Mouse (Mus musculus) right cerebral cortex, postnatal 10 days (tissue): ENCODE measurements at regions not wholly inside any gene's neighbourhood (a gene's known extent, or its start where the extent isn't known, plus 50 kb on each side); places are given as distances from the start of the nearest gene placed in this dataset.
A peak's percentile ranks its signal among the peaks of the same experiment; 100 is the strongest.

Experiments
- DNase-seq, 2 experiments: peaks; one replicate each; pipeline ENCODE4 v3.0.0; 2021; ENCODE audit warnings: low spot score in 2 of 2

DNA sequence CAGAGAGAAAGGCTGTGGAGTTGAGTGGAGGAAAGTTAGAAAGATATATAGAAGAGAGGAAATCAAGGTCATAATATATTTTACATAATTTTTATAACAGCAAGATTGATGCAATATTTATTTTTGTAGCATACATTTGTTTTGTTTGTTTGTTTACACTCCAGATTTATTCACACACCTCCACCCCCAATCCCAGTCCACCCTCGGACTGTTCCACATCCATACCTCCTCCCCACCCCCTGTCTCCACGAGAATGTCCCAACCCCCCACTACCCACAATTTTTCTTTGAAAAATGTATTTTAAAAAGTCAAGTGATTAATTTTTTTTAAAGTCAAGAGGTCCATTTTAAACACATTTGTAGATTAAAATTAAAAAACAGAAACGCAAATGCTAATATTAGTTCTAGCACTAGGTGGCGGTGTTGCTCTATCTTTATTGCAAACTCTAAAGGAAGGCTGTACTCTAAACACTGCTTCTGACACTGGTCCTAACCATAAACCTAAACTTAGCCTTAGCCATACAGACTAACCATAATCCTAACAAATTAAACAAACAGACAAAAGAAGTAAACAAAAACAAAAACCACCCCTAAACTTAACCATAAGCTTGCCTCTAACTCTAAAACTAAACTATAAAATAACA is 67.8 kb downstream of the Olfr1505 start:
- DNase-seq, result peak; percentile 24 to 43

DNA sequence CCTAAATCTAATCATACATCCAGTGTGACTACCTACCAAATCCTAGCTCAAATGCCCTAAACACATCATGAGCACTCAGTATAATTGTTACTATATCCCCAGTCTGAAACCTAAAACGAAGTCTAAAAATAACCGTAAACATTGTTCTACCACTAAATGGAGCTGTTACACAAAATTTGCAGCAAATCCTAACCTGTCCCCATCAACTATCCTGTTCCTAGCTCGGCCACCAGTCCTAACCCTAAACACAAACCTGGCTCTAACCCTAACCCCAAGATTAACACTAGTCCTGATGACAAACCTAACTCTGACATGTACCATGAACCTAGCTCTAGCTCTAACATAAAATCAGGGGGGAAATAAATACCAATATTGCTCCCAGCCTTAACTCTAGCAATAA is 69.5 kb downstream of the Olfr1505 start:
- no peak for DNase-seq
